Mouse (Mus musculus) kidney, postnatal 25 days (tissue): ENCODE measurements around the gene Yars2.
"Not testable (repeated sequence)": the region's sequence is repeated elsewhere in the genome, so short reads cannot be mapped to it uniquely, and the experiment has no call there.

Source experiments
- DNase-seq, 2 experiments: peaks; one replicate each; pipeline ENCODE4 v3.0.0; 2021; ENCODE audit warnings: mixed read lengths in 2 of 2

Gene Yars2

GRCm38 (mm10) chr16:16302369-16303137, at the start of gene Yars2:
Yars2 (plus strand) TSS chr16:16302965.
- peak; percentile 93 to 96 for DNase-seq

GRCm38 (mm10) chr16:16253326-16254074, 49.3 kb upstream of the Yars2 start:
- no peak for DNase-seq

DNA sequence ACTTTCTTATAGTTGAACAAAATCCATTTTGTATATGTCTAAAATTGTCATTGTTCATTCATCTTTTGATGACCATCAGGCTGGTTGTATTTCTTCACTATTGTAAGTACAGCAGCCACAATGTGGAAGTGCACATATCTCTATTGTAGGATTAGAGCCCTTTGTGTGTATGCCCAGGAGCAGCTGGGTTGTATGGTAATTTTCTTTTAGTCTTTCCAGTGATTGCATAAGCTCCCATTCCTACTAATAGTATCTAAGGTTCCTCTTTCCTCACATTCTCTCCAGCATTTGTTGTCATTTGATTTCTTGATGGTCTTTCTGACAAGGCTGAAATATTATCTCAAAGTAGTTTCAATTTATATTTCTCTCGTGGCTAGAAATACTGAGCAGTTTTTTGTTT, 47.5 kb upstream of the Yars2 start:
- DNase-seq: no peak

- DNase-seq: no peak
Observed at GRCm38 (mm10) chr16:16255874-16256273, 46.9 kb upstream of the Yars2 start.

DNA sequence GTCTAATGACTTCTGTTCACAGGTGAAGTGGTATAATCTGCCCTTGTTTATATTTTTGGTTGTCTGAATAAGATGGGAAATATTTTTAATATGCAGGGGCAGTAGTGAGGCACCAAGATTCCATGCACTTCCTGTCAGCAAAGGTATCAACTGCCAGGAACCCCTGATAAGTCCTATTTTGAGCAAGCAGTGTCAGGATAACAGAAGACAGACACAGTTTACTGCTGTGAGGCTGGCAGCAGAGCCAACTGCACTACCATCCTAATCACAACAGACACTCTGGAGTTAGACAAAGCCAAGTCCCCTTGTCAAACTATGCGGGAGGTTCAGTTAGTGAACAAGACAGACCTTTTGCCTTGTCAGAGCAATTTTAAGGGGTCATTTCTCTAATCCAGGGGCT, 46.1 kb upstream of the Yars2 start:
- no peak for DNase-seq

- no peak for DNase-seq
Observed at GRCm38 (mm10) chr16:16260882-16261281, 41.9 kb upstream of the Yars2 start.

GRCm38 (mm10) chr16:16261481-16261880, 41.3 kb upstream of the Yars2 start:
- no peak for DNase-seq

DNA sequence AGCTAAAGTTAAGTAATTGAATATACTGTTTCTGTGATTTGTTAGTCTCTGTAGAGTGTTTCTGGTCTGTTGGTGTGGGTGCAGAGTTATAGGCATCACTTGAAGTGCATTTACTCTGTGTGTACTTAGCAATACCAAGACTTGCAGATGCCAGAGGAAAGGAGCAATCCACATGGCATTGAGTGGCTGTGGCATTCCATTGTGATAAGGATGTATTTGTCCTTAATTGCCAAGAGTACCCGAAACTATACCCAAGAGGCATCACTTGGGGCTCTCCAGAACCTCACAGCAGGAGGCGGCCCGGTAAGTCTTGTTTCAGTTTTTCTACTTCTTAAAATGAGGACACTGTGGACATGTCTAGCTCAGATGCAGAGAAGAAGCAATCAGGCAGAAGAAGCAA, 40.3 kb upstream of the Yars2 start:
- no peak for DNase-seq

DNA sequence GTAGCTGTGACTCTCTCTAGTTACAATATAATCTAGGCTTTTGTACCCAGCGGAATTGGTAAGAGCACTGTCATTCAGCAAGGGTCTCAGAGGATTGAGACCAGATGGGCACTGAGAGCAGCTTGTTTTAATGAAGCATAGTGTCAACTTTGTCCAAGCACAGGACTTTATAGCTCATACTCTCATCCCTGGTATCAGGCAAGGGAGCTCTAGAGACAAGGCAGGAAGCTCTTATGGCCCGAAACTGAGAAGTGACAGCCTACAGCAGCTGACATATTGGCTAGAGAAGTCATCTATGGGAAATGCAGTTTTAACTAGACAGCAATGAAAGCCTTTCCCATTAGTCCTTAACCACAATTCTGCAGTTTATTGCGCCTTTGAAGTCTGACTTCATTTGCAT, 29.8 kb upstream of the Yars2 start:
- DNase-seq: no peak

DNA sequence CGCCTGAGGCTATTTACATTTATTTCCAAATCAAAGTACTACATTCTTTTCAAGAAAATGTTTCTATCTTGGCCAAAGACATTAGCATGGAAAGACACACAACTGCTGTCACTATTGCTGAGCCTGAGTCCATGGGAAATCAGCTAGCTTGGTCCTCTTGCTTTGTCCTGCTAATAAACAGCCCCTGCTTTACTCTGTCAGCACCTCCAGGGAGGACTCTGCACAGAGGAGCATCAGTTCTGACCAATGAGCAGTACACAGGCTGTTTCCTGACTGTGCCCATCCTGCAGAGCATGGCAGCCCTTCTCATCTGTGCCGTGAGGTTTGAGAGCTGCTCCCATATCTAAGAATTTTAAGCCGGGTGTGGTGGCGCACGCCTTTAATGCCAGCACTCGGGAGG, 29.0 kb upstream of the Yars2 start:
- no peak for DNase-seq

GRCm38 (mm10) chr16:16303138-16303827, 518 bp downstream of the Yars2 start:
- peak; percentile 60 to 82 for DNase-seq

GRCm38 (mm10) chr16:16303888-16304287, 1.1 kb downstream of the Yars2 start:
- DNase-seq: no peak

GRCm38 (mm10) chr16:16311319-16311718, 8.6 kb downstream of the Yars2 start:
- no peak for DNase-seq

DNA sequence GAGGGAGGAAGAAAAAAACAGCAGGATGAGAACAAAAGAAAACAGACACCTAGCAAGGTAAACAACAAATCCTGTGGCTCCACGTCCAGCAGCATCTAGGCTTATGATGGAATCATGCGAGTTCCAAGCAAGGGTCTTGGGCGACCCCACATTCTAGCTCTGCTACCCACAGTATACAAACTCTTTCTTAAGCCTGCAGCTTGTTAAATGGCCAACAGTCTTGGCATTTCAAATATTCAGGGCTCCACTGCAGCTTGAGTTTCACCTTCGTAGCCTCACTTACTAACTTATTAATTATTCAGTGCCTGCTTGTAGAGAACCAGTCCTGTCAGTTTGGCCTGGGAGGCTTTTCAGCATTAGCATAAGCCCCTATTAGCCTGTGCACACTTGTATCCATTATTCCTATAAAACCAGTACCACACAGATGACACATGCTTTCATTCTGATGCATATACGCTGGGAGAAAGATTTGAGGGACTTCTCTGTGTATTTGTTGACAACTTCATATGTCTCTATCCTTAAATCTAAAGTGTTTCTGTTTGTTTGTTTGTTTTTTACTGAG, 23.1 kb downstream of the Yars2 start:
- DNase-seq: peak in 1 of 2 experiments; percentile 4

DNA sequence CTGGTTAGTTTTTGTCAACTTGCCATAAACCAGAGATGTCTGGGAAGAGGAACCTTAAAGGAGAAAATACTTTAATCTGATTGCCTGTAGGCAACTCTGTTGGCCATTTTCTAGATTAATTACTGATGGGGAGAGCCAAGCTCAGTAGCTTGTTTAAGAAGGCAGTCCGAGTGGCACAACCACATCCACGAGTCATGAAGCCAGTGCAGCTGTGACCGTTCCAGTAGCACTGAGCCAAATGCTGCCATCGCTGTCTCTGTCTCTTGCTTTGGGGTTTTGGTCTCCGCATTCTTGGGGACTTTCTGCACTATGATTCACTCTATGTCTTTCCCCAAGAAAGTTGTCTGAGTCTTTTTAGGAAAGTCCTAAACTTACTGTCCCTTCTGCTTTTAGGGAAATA, 43.7 kb downstream of the Yars2 start:
- DNase-seq: no peak

GRCm38 (mm10) chr16:16357908-16358307, 55.1 kb downstream of the Yars2 start:
- no peak for DNase-seq

DNA sequence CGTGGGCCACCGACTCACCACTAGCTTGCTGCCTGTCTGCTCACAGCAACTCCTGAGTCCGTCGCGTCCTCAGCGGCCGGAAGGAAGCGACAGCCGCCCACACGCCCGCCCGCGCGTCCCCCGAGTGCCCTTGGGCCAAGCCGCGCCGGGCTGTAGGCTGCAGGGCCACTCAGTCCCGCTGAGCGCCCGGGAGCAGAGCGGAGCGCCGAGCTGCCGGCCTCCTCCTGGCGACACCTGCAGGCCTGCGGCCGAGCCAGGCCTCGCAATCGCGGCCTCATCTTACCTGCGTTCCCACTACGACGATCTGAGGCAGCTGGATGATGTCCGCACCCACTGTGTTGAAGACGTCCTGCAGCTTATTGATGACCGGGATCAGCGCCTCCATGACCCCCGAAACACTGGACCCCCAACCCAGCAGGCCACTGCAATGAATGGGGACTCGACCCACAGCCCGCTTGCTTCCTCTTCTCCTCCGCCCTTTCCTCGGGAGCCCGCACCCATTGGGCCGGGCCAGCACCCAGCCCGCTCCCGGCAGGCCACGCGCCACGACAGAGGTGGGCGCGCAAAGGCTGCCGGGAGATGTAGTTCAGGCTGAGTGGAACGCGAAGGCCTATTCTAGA, 55.8 kb downstream of the Yars2 start, which contains the start of gene Dnm1l:
TSS of gene Dnm1l (minus strand) at position 479 of the 620 bp plus-strand sequence.
- peak; percentile 96 to 97 for DNase-seq

DNA sequence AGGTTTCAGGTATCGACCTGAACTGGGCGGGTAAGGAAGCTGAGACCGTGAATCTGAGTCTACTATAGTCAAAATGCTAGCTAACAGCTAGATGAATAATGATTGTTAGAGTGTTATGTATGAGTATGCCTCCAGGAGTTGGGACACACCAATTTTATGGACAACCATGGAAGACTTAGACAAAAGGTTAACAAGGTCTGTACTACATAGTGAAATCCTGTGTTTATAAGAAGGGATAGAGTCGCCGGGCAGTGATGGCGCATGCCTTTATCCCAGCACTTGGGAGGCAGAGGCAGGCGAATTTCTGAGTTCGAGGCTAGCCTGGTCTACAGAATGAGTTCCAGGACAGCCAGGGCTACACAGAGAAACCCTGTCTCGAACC, 56.3 kb downstream of the Yars2 start:
- not testable (repeated sequence) for DNase-seq
